Mouse (Mus musculus) CH12.LX (cell line): ENCODE results near the gene Lbhd1. TPM values are rescaled to one million over a fixed set of nuclear protein-coding genes. Genes with fewer than 3 reads are reported as not detected.

Source experiments
- DNase-seq: peaks from one replicate; pipeline ENCODE4 v3.0.0-alpha.2; 2013; ENCODE audit errors: extremely low read depth
- H3K27ac ChIP-seq: 2 replicates; pipeline ENCODE4 v1.5.1; 2012; ENCODE audit warnings: low read depth, mild to moderate bottlenecking, control low read depth, moderate library complexity; ENCODE audit not compliant: insufficient read depth
- H3K27me3 ChIP-seq: replicated peaks from 2 replicates; pipeline ENCODE3; 2012; ENCODE audit warnings: inconsistent platforms
- H3K36me3 ChIP-seq, 2 experiments: replicated peaks in 1 of 2; 2 replicates each; pipeline versions ENCODE3 to v1.6.1; 2012; ENCODE audit warnings: inconsistent platforms in 1 of 2, low read length in 1 of 2, mild to moderate bottlenecking in 1 of 2, mixed read lengths in 1 of 2, moderate library complexity in 1 of 2; ENCODE audit not compliant: control insufficient read depth in 1 of 2, insufficient read depth in 1 of 2
- H3K4me1 ChIP-seq, 2 experiments: 2 replicates each; pipeline ENCODE4 v1.6.1; 2012; ENCODE audit warnings: inconsistent platforms in 1 of 2, moderate library complexity in 1 of 2; ENCODE audit not compliant: insufficient read depth in 2 of 2, control insufficient read depth in 1 of 2
- H3K4me2 ChIP-seq: 2 replicates; pipeline ENCODE4 v1.6.1; 2012; ENCODE audit warnings: low read depth, mild to moderate bottlenecking, control low read depth; ENCODE audit not compliant: poor library complexity, insufficient read depth, severe bottlenecking
- H3K4me3 ChIP-seq, 3 experiments: fragments of 150-350 bp in 1 of 3; sonication (generic) in 1 of 3; replicated peaks in 1 of 3; 2 replicates each; pipeline versions ENCODE3 to v1.5.1; 2011 to 2012; ENCODE audit warnings: low read depth in 2 of 3, low read length in 2 of 3, mild to moderate bottlenecking in 2 of 3, moderate library complexity in 2 of 3, control low read depth in 1 of 3, improper control_type of control experiment in 1 of 3, inconsistent platforms in 1 of 3, mixed read lengths in 1 of 3; ENCODE audit not compliant: poor library complexity in 1 of 3
- H3K79me2 ChIP-seq: replicated peaks from 2 replicates; pipeline ENCODE4 v1.6.1; 2012; ENCODE audit warnings: mild to moderate bottlenecking, moderate library complexity; ENCODE audit not compliant: control insufficient read depth, poor library complexity, insufficient read depth, severe bottlenecking; ENCODE audit errors: extremely low read depth
- H3K9ac ChIP-seq: 2 replicates; pipeline ENCODE4 v1.6.1; 2012; ENCODE audit warnings: low read depth, mild to moderate bottlenecking, control low read depth, moderate library complexity; ENCODE audit not compliant: insufficient read depth
- H3K9me3 ChIP-seq: replicated peaks from 2 replicates; pipeline ENCODE3; 2012; ENCODE audit warnings: low read length, inconsistent platforms, mixed read lengths
- CHD1 ChIP-seq: IDR thresholded peaks from 2 replicates; pipeline ENCODE4 v1.6.1; 2012; ENCODE audit warnings: low read depth, low read length, improper control_type of control experiment, inconsistent platforms
- CHD2 ChIP-seq: IDR thresholded peaks from 2 replicates; pipeline ENCODE4 v1.6.1; 2011; ENCODE audit warnings: low read length, improper control_type of control experiment
- CTCF ChIP-seq, 2 experiments: IDR thresholded peaks in 1 of 2; conservative IDR thresholded peaks in 1 of 2; 2 replicates each; pipeline ENCODE4 v1.5.1; 2011 to 2012; ENCODE audit warnings: low read depth in 2 of 2, low read length in 2 of 2, improper control_type of control experiment in 1 of 2, inconsistent platforms in 1 of 2, mild to moderate bottlenecking in 1 of 2, moderate library complexity in 1 of 2
- ETS1 ChIP-seq: conservative IDR thresholded peaks from 2 replicates; pipeline ENCODE4 v1.6.1; 2012; ENCODE audit warnings: low read depth, mild to moderate bottlenecking, inconsistent platforms, low read length, improper control_type of control experiment, moderate library complexity
- GABPA ChIP-seq: IDR thresholded peaks from 2 replicates; pipeline ENCODE4 v1.6.1; 2012; ENCODE audit warnings: low read depth, low read length, improper control_type of control experiment, inconsistent platforms; ENCODE audit not compliant: insufficient replicate concordance
- MAFK ChIP-seq: IDR thresholded peaks from 2 replicates; pipeline ENCODE4 v1.6.1; 2011; ENCODE audit warnings: low read length, improper control_type of control experiment; ENCODE audit not compliant: insufficient replicate concordance
- MAZ ChIP-seq: IDR thresholded peaks from 2 replicates; pipeline ENCODE4 v1.6.1; 2012; ENCODE audit warnings: low read depth, mild to moderate bottlenecking, inconsistent platforms, low read length, improper control_type of control experiment, moderate library complexity
- MYC ChIP-seq: IDR thresholded peaks from 2 replicates; pipeline ENCODE4 v1.6.1; 2011; ENCODE audit warnings: low read depth, mild to moderate bottlenecking, improper control_type of control experiment, low read length
- NELFE ChIP-seq: IDR thresholded peaks from 2 replicates; pipeline ENCODE4 v1.6.1; 2011; ENCODE audit warnings: low read depth, low read length, improper control_type of control experiment
- POLR2A ChIP-seq: IDR thresholded peaks from 2 replicates; pipeline ENCODE4 v1.6.1; 2011; ENCODE audit warnings: low read depth, mild to moderate bottlenecking, improper control_type of control experiment, low read length
- POLR2AphosphoS2 ChIP-seq: IDR thresholded peaks from 2 replicates; pipeline ENCODE4 v1.6.1; 2011; ENCODE audit warnings: low read depth, low read length, improper control_type of control experiment
- RAD21 ChIP-seq: IDR thresholded peaks from 2 replicates; pipeline ENCODE4 v1.6.1; 2011; ENCODE audit warnings: low read depth, mild to moderate bottlenecking, low read length, improper control_type of control experiment, moderate library complexity
- SIN3A ChIP-seq: IDR thresholded peaks from 2 replicates; pipeline ENCODE4 v1.6.1; 2012; ENCODE audit warnings: low read length, improper control_type of control experiment, inconsistent platforms
- SMC3 ChIP-seq: IDR thresholded peaks from 2 replicates; pipeline ENCODE4 v1.6.1; 2011; ENCODE audit warnings: low read depth, low read length, improper control_type of control experiment
- USF1 ChIP-seq: IDR thresholded peaks from 2 replicates; pipeline ENCODE4 v1.6.1; 2014; ENCODE audit warnings: low read depth, mild to moderate bottlenecking, inconsistent platforms, low read length, improper control_type of control experiment
- USF2 ChIP-seq: conservative IDR thresholded peaks from 2 replicates; pipeline ENCODE4 v1.6.1; 2011; ENCODE audit warnings: low read depth, low read length, improper control_type of control experiment
- ZKSCAN1 ChIP-seq: IDR thresholded peaks from 2 replicates; pipeline ENCODE4 v1.6.1; 2012; ENCODE audit warnings: low read depth, inconsistent platforms, low read length, improper control_type of control experiment, borderline replicate concordance
- ZNF384 ChIP-seq: IDR thresholded peaks from 2 replicates; pipeline ENCODE4 v1.6.1; 2012; ENCODE audit warnings: low read depth, low read length, improper control_type of control experiment, inconsistent platforms
- dilution Hi-C: fragments of 300-500 bp; cut with MboI; formaldehyde crosslinking; loops from 2 replicates; pipeline ENCODE4 v1.14.3; 2020; ENCODE audit warnings: low sequenced_read_pairs; ENCODE audit not compliant: extremely low pct_unique_long_range_greater_than_20kb, extremely low pct_ligation_motif_present
- in situ Hi-C: fragments of 300-500 bp; cut with MboI; formaldehyde crosslinking; loops from 3 replicates; pipeline ENCODE4 v1.14.3; 2019; ENCODE audit warnings: low sequenced_read_pairs, low pct_ligation_motif_present, low pct_unique_long_range_greater_than_20kb, mixed read lengths
- polyA plus RNA-seq: library from polyadenylated mRNA; unstranded; fragments of >175 nt; gene quantifications from 2 replicates; pipeline ENCODE4 v1.2.1, GENCODE M21; 2012; ENCODE audit warnings: low read depth; ENCODE audit not compliant: insufficient read length
- total RNA-seq, 2 experiments: library from RNA; depleted of rRNA; stranded (reverse); fragments of 300-350 nt in 1 of 2; fragments of >200 nt in 1 of 2; gene quantifications; 2 replicates each; pipeline ENCODE4 v1.2.3; 2012 to 2014

Lbhd1 gene
- total and polyA plus RNA-seq, 3 experiments: 7.5 to 50.4 (median 15.6) TPM

- no peak overlapping the region for H3K27ac ChIP-seq
Observed at GRCm38 (mm10) chr19:8842961-8843360, 40.6 kb upstream of the Lbhd1 start.

GRCm38 (mm10) chr19:8844371-8845129 lies 39.0 kb upstream of the Lbhd1 start:
- no peaks in the 10 kb centered on the region for H3K9me3 ChIP-seq
- TF ChIP-seq NELFE (no peak), SMC3 (peak; percentile 57), ZNF384 (peak; percentile 80), RAD21 (peak; percentile 63), CTCF (conservative IDR thresholded peaks at IDR 0.05 in 1 of 2, IDR thresholded peaks at IDR 0.05 in 1 of 2; ENCODE audit: low read depth in 2 of 2, low read length in 2 of 2) (peak; percentile 65 to 79; a peak in 3 of 4 replicates), GABPA (no peak)
- no peaks in the 10 kb centered on the region for H3K27me3 ChIP-seq
- DNase-seq: peak; percentile 75
- peaks cover 15% of the 10 kb centered on the region for H3K79me2 ChIP-seq
- H3K27ac ChIP-seq: no peak overlapping the region
- no peak overlapping the region for H3K9ac ChIP-seq
- H3K4me3 ChIP-seq: no peak overlapping the region
- peaks cover 6 to 18% of the 10 kb centered on the region in 2 experiments for H3K4me1 ChIP-seq
- dilution Hi-C loops: no loop called here
- no peak overlapping the region for H3K4me2 ChIP-seq
- H3K36me3 ChIP-seq: peaks cover 42 to 77% of the 10 kb centered on the region in 2 experiments
- in situ Hi-C loops: loop anchor here (25.0 kb wide), 1 partner anchor 1018 kb away; no protein-coding TSS in a partner anchor

More at GRCm38 (mm10) chr19:8842961-8843360, 40.6 kb upstream of the Lbhd1 start:
- Histone ChIP-seq H3K4me1 (peaks cover 9 to 31% of the 10 kb centered on the region in 2 experiments), H3K4me3 (no peak overlapping the region), H3K4me2 (no peak overlapping the region), H3K9me3 (no peaks in the 10 kb centered on the region), H3K36me3 (peaks cover 36 to 66% of the 10 kb centered on the region in 2 experiments), H3K9ac (no peak overlapping the region), H3K27me3 (no peaks in the 10 kb centered on the region), H3K79me2 (peaks cover 20% of the 10 kb centered on the region)
- in situ Hi-C loops (loop anchor here (25.0 kb wide), 1 partner anchor 1019 kb away; no protein-coding TSS in a partner anchor), dilution Hi-C loops (no loop called here)
- no peak for DNase-seq
- TF ChIP-seq ETS1 (no peak), CHD2 (no peak), SIN3A (no peak), MAZ (no peak), ZKSCAN1 (no peak), GABPA (no peak), CHD1 (no peak), POLR2AphosphoS2 (no peak), MYC (no peak), SMC3 (no peak), USF1 (no peak), NELFE (no peak), USF2 (no peak), MAFK (no peak), RAD21 (no peak), POLR2A (no peak)
